Mouse (Mus musculus) fat pad, adult 2 months (tissue): Measurements from ENCODE around the gene Prdx1.

Experiments
- DNase-seq: peaks from one replicate; pipeline ENCODE4 v3.0.0-alpha.2; 2011; ENCODE audit warnings: low read depth, low spot score; ENCODE audit errors: extremely low read depth

Prdx1 gene

DNA sequence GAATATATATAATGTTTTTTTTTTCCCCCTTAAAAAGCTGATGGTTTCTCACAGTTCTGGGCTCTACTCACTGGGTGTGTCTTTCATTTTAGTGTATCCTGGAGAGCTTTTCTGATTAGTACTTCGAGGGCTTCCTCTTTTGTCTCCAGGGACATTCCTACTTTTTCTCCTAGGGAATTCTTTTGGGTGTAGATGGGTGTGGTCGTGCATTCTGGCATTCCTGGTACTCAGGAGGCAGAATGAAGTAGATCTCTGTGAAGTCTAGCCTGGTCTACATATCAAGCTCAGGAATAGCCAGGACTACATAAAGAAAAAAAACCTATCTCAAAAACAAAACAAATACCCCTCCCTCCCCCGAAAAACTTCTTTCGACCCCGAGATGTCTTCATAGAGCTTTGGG lies 40.1 kb downstream of the Prdx1 start:
- no peak for DNase-seq

DNA sequence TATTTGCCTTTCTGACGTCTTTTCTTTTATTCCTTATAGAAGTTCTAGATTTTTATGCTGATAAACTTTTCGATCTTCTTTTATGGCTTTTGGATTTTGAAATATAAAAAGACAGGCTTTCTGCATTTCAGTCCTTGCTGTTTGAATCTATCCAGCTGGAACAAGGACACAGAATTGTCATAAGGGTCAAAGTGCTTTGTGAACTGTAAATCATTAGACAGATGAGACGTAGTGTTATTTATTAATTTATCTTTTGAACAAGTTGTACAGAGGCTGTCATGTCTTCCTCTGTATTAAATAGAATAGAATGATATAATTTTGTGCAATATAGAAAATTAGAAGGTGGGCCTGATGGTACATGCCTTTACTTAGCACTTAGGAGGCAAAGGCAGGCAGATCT lies 42.1 kb downstream of the Prdx1 start:
- no peak for DNase-seq

DNA sequence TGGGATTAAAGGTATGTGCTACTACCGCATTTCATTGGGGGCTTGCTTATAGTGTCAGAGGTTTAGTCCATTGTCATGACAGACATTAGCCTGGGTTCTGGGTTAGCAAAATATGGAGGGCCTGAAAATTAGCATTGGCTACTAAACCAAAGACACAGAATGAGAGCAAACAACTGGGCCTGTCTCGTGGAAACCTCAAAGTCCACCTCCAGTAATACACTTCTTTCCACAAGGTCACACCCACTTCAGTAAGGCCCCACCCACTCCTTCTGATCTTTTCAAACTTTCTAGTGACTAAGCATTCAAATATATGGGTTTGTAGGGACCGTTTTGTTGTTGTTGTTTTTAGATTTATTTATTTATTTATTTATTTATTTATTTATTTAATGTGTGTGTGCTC lies 44.2 kb downstream of the Prdx1 start:
- DNase-seq, result no peak

DNA sequence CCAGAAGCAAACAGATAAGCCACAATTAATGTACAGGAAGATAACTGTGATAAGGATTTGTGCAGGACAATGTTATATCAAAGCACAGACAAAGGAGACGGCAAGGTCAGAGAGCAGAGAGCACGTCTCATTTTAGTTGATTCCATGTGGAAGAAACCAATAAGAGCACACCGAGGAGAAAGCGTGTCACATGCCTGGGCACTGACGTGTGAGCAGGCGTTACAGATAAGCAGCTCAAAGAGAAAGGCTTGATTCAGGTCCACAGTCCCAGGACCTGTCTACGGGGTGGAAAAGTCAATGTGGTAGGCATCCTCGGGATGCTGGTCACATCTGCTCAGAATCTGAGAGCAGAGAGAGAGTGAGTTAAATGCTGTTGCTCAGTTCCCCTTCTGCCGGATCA lies 45.7 kb downstream of the Prdx1 start:
- DNase-seq, result no peak

DNA sequence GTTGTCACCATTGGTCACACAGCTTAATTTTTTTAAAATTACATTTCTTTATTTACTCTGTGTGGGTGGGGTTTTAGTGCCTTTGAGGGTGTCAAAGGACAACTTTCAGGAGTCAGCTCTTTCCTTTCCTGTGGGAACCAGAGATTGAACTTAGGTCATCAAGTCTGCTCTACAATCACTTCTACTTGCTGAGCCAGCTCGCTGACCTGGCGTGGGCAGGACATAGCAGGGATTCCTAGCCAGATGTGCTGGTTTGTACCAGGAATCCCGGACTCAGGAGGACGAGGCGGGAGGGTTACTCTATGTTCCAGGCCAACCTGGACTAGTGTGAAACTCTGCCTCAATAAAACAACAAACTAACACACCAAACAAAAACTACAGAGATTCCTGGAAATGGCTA lies 47.0 kb downstream of the Prdx1 start:
- DNase-seq, result no peak

DNA sequence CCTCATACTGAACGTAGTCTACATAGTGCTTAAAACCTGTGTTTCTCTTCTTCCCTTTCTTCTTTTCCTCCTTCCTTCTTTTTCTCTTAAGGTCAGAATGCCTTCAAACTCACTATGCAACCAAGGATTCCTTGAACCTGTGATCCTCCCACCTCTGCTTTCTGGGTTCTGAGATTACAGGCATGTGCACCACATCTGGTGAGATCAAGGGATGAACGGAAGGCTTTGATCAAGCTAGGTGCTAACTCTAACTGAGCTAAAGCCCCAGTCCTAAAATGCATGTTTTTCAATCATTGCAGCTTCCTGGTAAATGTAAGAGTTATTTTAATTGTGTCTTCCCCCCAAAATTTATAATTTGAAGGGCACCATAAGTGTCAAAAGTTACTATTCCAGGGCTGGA lies 49.7 kb downstream of the Prdx1 start:
- no peak for DNase-seq

DNA sequence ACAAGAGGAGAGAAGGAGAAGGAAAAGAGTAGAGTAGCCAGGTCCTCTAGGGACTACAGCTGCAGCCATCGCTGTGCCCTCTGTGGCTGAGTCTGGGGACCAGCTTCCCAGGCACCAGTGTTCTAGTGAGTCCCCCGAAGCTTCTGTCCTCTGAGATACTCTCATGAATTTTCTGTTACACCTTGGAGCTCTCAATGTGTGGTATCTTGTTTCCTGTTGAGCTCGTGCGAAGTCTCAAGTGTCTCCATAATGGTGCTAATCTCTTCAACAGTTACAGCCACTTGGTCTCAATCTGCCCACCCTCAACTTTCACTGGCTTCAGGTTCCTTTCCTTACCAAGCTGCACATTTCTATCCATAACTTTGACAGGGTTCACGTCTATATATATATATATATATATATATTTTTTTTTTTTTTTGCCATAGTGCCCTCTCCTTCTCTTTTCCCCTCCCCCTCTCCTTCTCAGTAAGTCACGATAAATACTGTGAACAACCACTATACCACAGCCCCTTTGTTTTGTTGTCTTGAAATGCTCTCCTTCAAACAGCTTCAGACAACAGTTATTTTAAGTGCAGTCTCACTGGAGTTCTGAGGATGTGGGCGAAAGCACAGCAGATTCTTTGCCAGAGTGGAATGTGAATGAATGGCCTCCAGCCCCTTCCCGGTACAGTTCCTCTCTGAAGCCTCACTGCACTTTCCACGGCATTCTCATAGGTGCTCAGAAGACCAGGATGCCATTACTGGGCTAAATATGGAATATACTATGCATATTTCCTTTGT lies 53.8 kb downstream of the Prdx1 start:
- DNase-seq, result no peak

DNA sequence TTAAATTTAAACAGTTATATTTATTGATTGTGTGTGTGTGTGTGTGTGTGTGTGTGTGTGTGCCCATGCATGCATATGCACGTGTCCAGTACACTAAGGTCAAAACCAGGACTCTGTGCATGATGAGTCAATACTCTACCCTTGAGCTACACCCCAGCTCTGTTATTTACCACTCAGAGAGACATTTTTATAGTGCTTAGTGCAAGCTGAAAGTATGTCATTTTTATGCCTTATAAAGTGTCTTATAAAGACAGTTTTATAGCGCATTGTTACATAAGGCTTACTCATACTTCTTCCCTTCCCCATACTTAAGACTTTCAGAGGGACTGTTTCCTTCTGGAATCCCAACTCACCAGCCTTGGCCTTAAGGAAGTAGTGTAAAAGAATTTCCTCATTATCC lies 64.4 kb downstream of the Prdx1 start:
- DNase-seq, result no peak
